Mouse (Mus musculus) heart, adult 2 months (tissue): ENCODE measurements around the gene Foxn3. TPM values are rescaled to one million over a fixed set of nuclear protein-coding genes. Genes with fewer than 3 reads are reported as not detected.

Experiments
- DNase-seq, 2 experiments: peaks; one replicate each; pipeline ENCODE4 v3.0.0; 2021
- H3K27ac ChIP-seq: fragments of 200-600 bp; 2 replicates; pipeline ENCODE4 v1.8.1; 2022
- H3K27me3 ChIP-seq: fragments of 200-500 bp; 2 replicates; pipeline ENCODE4 v1.6.1; 2012; ENCODE audit warnings: mild to moderate bottlenecking, low read length, inconsistent platforms, mixed read lengths; ENCODE audit not compliant: control insufficient read depth, insufficient read depth
- H3K36me3 ChIP-seq: fragments of 200-500 bp; 2 replicates; pipeline ENCODE4 v1.6.1; 2012; ENCODE audit warnings: low read length, inconsistent platforms; ENCODE audit not compliant: control insufficient read depth, insufficient read depth
- H3K4me1 ChIP-seq: fragments of 200-500 bp; 2 replicates; pipeline ENCODE4 v1.6.1; 2011; ENCODE audit warnings: low read length; ENCODE audit not compliant: control insufficient read depth, insufficient read depth
- H3K4me3 ChIP-seq: fragments of 200-600 bp; 2 replicates; pipeline ENCODE4 v1.8.1; 2022
- H3K79me2 ChIP-seq: fragments of 200-500 bp; replicated peaks from 2 replicates; pipeline ENCODE4 v1.6.1; 2012; ENCODE audit warnings: mild to moderate bottlenecking, inconsistent platforms, low read length, moderate library complexity, mixed read lengths; ENCODE audit not compliant: control insufficient read depth, insufficient read depth
- H3K9ac ChIP-seq: fragments of 200-500 bp; 2 replicates; pipeline ENCODE4 v1.6.1; 2012; ENCODE audit warnings: low read depth, mild to moderate bottlenecking, control low read depth, inconsistent platforms, low read length, mixed read lengths
- CTCF ChIP-seq: fragments of 200-600 bp; IDR thresholded peaks from 2 replicates; pipeline ENCODE4 v1.8.1; 2022; ENCODE audit warnings: antibody characterized with exemption, mild to moderate bottlenecking, moderate library complexity
- EP300 ChIP-seq: fragments of 200-500 bp; IDR thresholded peaks from 2 replicates; pipeline ENCODE4 v1.6.1; 2011; ENCODE audit warnings: low read depth, low read length, control low read depth; ENCODE audit not compliant: insufficient read depth
- POLR2A ChIP-seq: fragments of 200-500 bp; IDR thresholded peaks from 2 replicates; pipeline ENCODE4 v1.6.1; 2011; ENCODE audit warnings: mild to moderate bottlenecking, low read depth, low read length, control low read depth; ENCODE audit not compliant: insufficient read depth
- WGBS: fragments of 180-500 bp; shearing (Covaris S2); methylation state at CpG from one replicate; pipeline ENCODE4 v1.1.7; 2018; 5-methylcytosine and 5-hydroxymethylcytosine counted together
- intact Hi-C: fragments of 180-260 bp; cut with DNase I; formaldehyde crosslinking; loops from one replicate; pipeline ENCODE4 v1.15.1; 2025
- polyA plus RNA-seq: library from polyadenylated mRNA; depleted of rRNA; stranded (reverse); fragments of >200 nt; gene quantifications from 2 replicates; pipeline ENCODE4 v1.2.3, GENCODE M21; 2012
- total RNA-seq, 2 experiments: library from RNA; stranded (reverse); gene quantifications; 2 replicates each; pipeline ENCODE4 v1.2.3; 2021

The Foxn3 gene
- total and polyA plus RNA-seq, 3 experiments, result 28.1 to 117 (median 106) TPM

GRCm38 (mm10) chr12:99209801-99210200 lies 353.6 kb downstream of the Foxn3 start:
- H3K4me3 ChIP-seq, result no peak overlapping the region
- WGBS, result 88% methylated on average over 8 of the region's 8 CpGs
- intact Hi-C loops, result no loop called here
- H3K36me3 ChIP-seq, result no peaks in the 10 kb centered on the region
- TF ChIP-seq CTCF (no peak), POLR2A (no peak), EP300 (no peak)
- no peak overlapping the region for H3K9ac ChIP-seq
- H3K27me3 ChIP-seq, result no peaks in the 10 kb centered on the region
- DNase-seq, result no peak
- no peak overlapping the region for H3K27ac ChIP-seq
- no peaks in the 10 kb centered on the region for H3K79me2 ChIP-seq
- peaks cover 8% of the 10 kb centered on the region; the same call in 1 of the 2 replicates for H3K4me1 ChIP-seq

GRCm38 (mm10) chr12:99208251-99208650 lies 355.1 kb downstream of the Foxn3 start:
- intact Hi-C loops, result no loop called here
- DNase-seq, result peak in 1 of 2 experiments; percentile 36

GRCm38 (mm10) chr12:99207014-99207612 lies 356.3 kb downstream of the Foxn3 start:
- H3K36me3 ChIP-seq, result no peaks in the 10 kb centered on the region
- TF ChIP-seq CTCF (no peak), POLR2A (no peak), EP300 (no peak)
- 88% methylated on average over 15 of the region's 15 CpGs for whole genome bisulfite sequencing

More at GRCm38 (mm10) chr12:99208251-99208650, 355.1 kb downstream of the Foxn3 start:
- no peak for TF ChIP-seq CTCF
- no peak for TF ChIP-seq EP300
- Histone ChIP-seq H3K27ac (no peak overlapping the region; the same call in 1 of the 2 replicates), H3K4me3 (no peak overlapping the region), H3K4me1 (peaks cover 2% of the 10 kb centered on the region; the same call in 1 of the 2 replicates), H3K36me3 (no peaks in the 10 kb centered on the region), H3K9ac (no peak overlapping the region), H3K27me3 (no peaks in the 10 kb centered on the region), H3K79me2 (no peaks in the 10 kb centered on the region)
- 81% methylated on average over 9 of the region's 9 CpGs for WGBS

GRCm38 (mm10) chr12:99205734-99206133 lies 357.6 kb downstream of the Foxn3 start:
- 96% methylated on average over 8 of the region's 8 CpGs for WGBS

More at GRCm38 (mm10) chr12:99207014-99207612, 356.3 kb downstream of the Foxn3 start:
- Histone ChIP-seq H3K9ac (no peak overlapping the region), H3K27ac (no peak overlapping the region), H3K4me3 (no peak overlapping the region), H3K79me2 (no peaks in the 10 kb centered on the region), H3K27me3 (no peaks in the 10 kb centered on the region), H3K4me1 (no peaks in the 10 kb centered on the region)
- intact Hi-C loops, result no loop called here
- no peak for DNase-seq

GRCm38 (mm10) chr12:99199124-99199483 lies 364.3 kb downstream of the Foxn3 start:
- TF ChIP-seq EP300, result no peak
- no peak for TF ChIP-seq POLR2A
- TF ChIP-seq CTCF, result peak; percentile 43
- no peaks in the 10 kb centered on the region for H3K36me3 ChIP-seq
- no peak for DNase-seq
- no peaks in the 10 kb centered on the region for H3K79me2 ChIP-seq
- WGBS, result 88% methylated on average over 5 of the region's 5 CpGs
- peaks cover 1% of the 10 kb centered on the region; the same call in 1 of the 2 replicates for H3K4me1 ChIP-seq
- no peak overlapping the region for H3K4me3 ChIP-seq
- no peak overlapping the region for H3K9ac ChIP-seq
- intact Hi-C loops, result no loop called here
- H3K27me3 ChIP-seq, result no peaks in the 10 kb centered on the region
- H3K27ac ChIP-seq, result no peak overlapping the region

More at GRCm38 (mm10) chr12:99205734-99206133, 357.6 kb downstream of the Foxn3 start:
- Histone ChIP-seq H3K9ac (no peak overlapping the region), H3K27ac (no peak overlapping the region), H3K27me3 (no peaks in the 10 kb centered on the region), H3K36me3 (no peaks in the 10 kb centered on the region), H3K4me1 (no peaks in the 10 kb centered on the region), H3K4me3 (no peak overlapping the region), H3K79me2 (no peaks in the 10 kb centered on the region)
- intact Hi-C loops, result no loop called here
- no peak for DNase-seq
- TF ChIP-seq EP300, result no peak
- TF ChIP-seq POLR2A, result no peak
- no peak for TF ChIP-seq CTCF

- H3K79me2 ChIP-seq, result no peaks in the 10 kb centered on the region
- no peak overlapping the region for H3K27ac ChIP-seq
- H3K36me3 ChIP-seq, result no peaks in the 10 kb centered on the region
- peaks cover 1% of the 10 kb centered on the region; the same call in 1 of the 2 replicates for H3K4me1 ChIP-seq
- H3K27me3 ChIP-seq, result no peaks in the 10 kb centered on the region
- TF ChIP-seq POLR2A (no peak), CTCF (no peak), EP300 (no peak)
- WGBS, result 92% methylated on average over 12 of the region's 12 CpGs
- intact Hi-C loops, result no loop called here
- no peak overlapping the region for H3K4me3 ChIP-seq
- H3K9ac ChIP-seq, result no peak overlapping the region
- peak in 1 of 2 experiments; percentile 7 for DNase-seq
These were observed 364.8 kb downstream of the Foxn3 start for GRCm38 (mm10) chr12:99198428-99199123.
